Comparison of ENCODE assay signal across 7 mouse cellular contexts in the genomic region with DNA sequence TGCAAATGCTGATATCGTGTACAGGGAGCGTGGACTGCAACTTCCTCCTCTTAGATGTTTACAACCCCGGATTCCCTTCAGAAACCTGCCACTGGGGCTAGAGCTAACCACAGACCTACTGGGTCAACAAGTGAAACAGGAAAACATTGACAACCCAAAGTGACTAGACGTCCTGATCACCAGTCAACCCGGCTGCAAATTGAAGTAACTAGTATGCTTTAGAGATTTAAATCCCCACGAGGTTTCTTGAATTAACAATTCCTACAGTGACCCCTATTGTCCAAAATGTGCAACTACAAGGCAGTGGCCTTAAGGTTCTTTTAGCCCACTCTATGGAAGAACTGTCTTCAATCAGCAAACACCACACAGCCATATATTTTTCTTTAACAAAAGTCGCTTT. TPM values are rescaled to one million over a fixed set of nuclear protein-coding genes. Genes with fewer than 3 reads are reported as not detected.
A peak's percentile ranks its signal among the peaks of the same experiment; 100 is the strongest.
DNase-seq lines count a peak whose midpoint lies in the region; ATAC-seq and TF ChIP-seq lines count a peak whose summit lies in the region.

No protein-coding gene starts in this region.

- no peaks in the 10 kb centered on the region for H3K9me3 ChIP-seq in forebrain, embryonic 16.5 days (ENCODE audit: control insufficient read depth, low read length)
- no peaks in the 10 kb centered on the region for H3K9me3 ChIP-seq in intestine, embryonic 16.5 days (ENCODE audit: control insufficient read depth, low read length)
- H3K9me3 ChIP-seq in liver, postnatal 0 days (ENCODE audit: low read length): no peaks in the 10 kb centered on the region

- no peak for TF ChIP-seq EP300 in liver, postnatal 0 days (IDR thresholded peaks at IDR 0.05; ENCODE audit: low read depth)

- ATAC-seq in forebrain, embryonic 16.5 days: peak; percentile 45; the same call in 1 of the 2 replicates
- ATAC-seq in intestine, embryonic 16.5 days: peak; percentile 37
- ATAC-seq in liver, postnatal 0 days: peak; percentile 38; the same call in 1 of the 2 replicates

- DNase-seq in testis, postnatal 10 days (ENCODE audit: low spot score): peak; percentile 65
- no peak for DNase-seq in testis, postnatal 14 days (ENCODE audit: low spot score)
- DNase-seq in brain, embryonic 14.5 days (ENCODE audit: low read depth): peak; percentile 88
- DNase-seq in liver, postnatal 0 days: peak; percentile 56
- DNase-seq in retina, postnatal 7 days (ENCODE audit: low read depth, low spot score): peak; percentile 51

- no peak for TF ChIP-seq POLR2A in brain, embryonic 14.5 days (IDR thresholded peaks at IDR 0.05; ENCODE audit: borderline replicate concordance, extremely low read depth, insufficient read depth, insufficient read length, poor library complexity, severe bottlenecking)

- H3K4me1 ChIP-seq in forebrain, embryonic 16.5 days (replicated peaks; ENCODE audit: control insufficient read depth, insufficient read depth, low read length): no peaks in the 10 kb centered on the region
- no peaks in the 10 kb centered on the region for H3K4me1 ChIP-seq in intestine, embryonic 16.5 days (ENCODE audit: control insufficient read depth, insufficient read depth, low read length)
- H3K4me1 ChIP-seq in liver, postnatal 0 days (ENCODE audit: insufficient read depth): peaks cover 4% of the 10 kb centered on the region; the same call in 1 of the 2 replicates

- peak; percentile 49; the same call in 1 of the 2 replicates for TF ChIP-seq CTCF in brain, embryonic 14.5 days (IDR thresholded peaks at IDR 0.05; ENCODE audit: borderline replicate concordance, extremely low read depth, insufficient read depth, insufficient read length)
- TF ChIP-seq CTCF in liver, postnatal 0 days (IDR thresholded peaks at IDR 0.05; ENCODE audit: low read depth): peak; percentile 88

- H3K4me3 ChIP-seq in forebrain, embryonic 16.5 days (replicated peaks; ENCODE audit: low read length): no peak overlapping the region
- no peak overlapping the region for H3K4me3 ChIP-seq in intestine, embryonic 16.5 days (ENCODE audit: low read length)
- H3K4me3 ChIP-seq in liver, postnatal 0 days (ENCODE audit: low read depth, low read length): no peak overlapping the region

- H3K9ac ChIP-seq in forebrain, embryonic 16.5 days (replicated peaks; ENCODE audit: low read depth, low read length): no peak overlapping the region
- H3K9ac ChIP-seq in intestine, embryonic 16.5 days (ENCODE audit: low read depth, low read length): no peak overlapping the region; the same call in 1 of the 2 replicates
- no peak overlapping the region for H3K9ac ChIP-seq in liver, postnatal 0 days (replicated peaks)

- no peak overlapping the region for H3K27ac ChIP-seq in forebrain, embryonic 16.5 days (ENCODE audit: low read length)
- H3K27ac ChIP-seq in intestine, embryonic 16.5 days (ENCODE audit: low read length): no peak overlapping the region
- no peak overlapping the region for H3K27ac ChIP-seq in liver, postnatal 0 days (ENCODE audit: low read depth)

- H3K27me3 ChIP-seq in forebrain, embryonic 16.5 days (replicated peaks; ENCODE audit: control insufficient read depth, insufficient read depth, low read length): no peaks in the 10 kb centered on the region
- H3K27me3 ChIP-seq in intestine, embryonic 16.5 days (replicated peaks; ENCODE audit: control insufficient read depth, insufficient read depth, low read length): no peaks in the 10 kb centered on the region
- no peaks in the 10 kb centered on the region for H3K27me3 ChIP-seq in liver, postnatal 0 days (ENCODE audit: insufficient read depth, low read length)

- peak overlapping the region; percentile 30; the same call in 1 of the 2 replicates for H3K4me2 ChIP-seq in forebrain, embryonic 16.5 days (ENCODE audit: low read length)
- peak overlapping the region; percentile 38 for H3K4me2 ChIP-seq in intestine, embryonic 16.5 days (ENCODE audit: low read depth, low read length)
- H3K4me2 ChIP-seq in liver, postnatal 0 days (ENCODE audit: low read depth, low read length): peak overlapping the region; percentile 58

- H3K36me3 ChIP-seq in forebrain, embryonic 16.5 days (ENCODE audit: control insufficient read depth, insufficient read depth): no peaks in the 10 kb centered on the region
- H3K36me3 ChIP-seq in intestine, embryonic 16.5 days (ENCODE audit: control insufficient read depth, insufficient read depth, low read length): no peaks in the 10 kb centered on the region
- no peaks in the 10 kb centered on the region for H3K36me3 ChIP-seq in liver, postnatal 0 days (replicated peaks; ENCODE audit: insufficient read depth, low read length)

- 25% methylated on average over 7 of the region's 7 CpGs for WGBS in forebrain, embryonic 16.5 days
- 12% methylated on average over 7 of the region's 7 CpGs for WGBS in intestine, embryonic 16.5 days
- 4% methylated on average over 7 of the region's 7 CpGs for WGBS in liver, postnatal 0 days (ENCODE audit: insufficient replicate concordance)

RNA-seq across cellular contexts. Expression of gene Gstm4, which starts 16.7 kb away (rescaled TPM):
- polyA plus RNA-seq in brain, embryonic 14.5 days (2012; rRNA removed): 13.2 and 15.3 TPM in 2 replicates
- 15.2 and 15.9 TPM in 2 replicates for polyA plus RNA-seq in forebrain, embryonic 16.5 days (2015; fragmentation: Nextera tagmentation; extraction: Ambion mirVana)
- 47.9 and 49.2 TPM in 2 replicates for polyA plus RNA-seq in intestine, embryonic 16.5 days (2015; fragmentation: Nextera tagmentation; extraction: Ambion mirVana)
- polyA plus RNA-seq in liver, postnatal 0 days (2015; fragmentation: Nextera tagmentation; extraction: Ambion mirVana): 12.9 and 13.5 TPM in 2 replicates

RNA-seq across cellular contexts. Expression of gene Ampd2, which starts 25.0 kb away (rescaled TPM):
- polyA plus RNA-seq in brain, embryonic 14.5 days (2012; rRNA removed): 111 and 118 TPM in 2 replicates
- polyA plus RNA-seq in forebrain, embryonic 16.5 days (2015; fragmentation: Nextera tagmentation; extraction: Ambion mirVana): 55.7 and 64.3 TPM in 2 replicates
- polyA plus RNA-seq in intestine, embryonic 16.5 days (2015; fragmentation: Nextera tagmentation; extraction: Ambion mirVana): 46.9 and 48.9 TPM in 2 replicates
- polyA plus RNA-seq in liver, postnatal 0 days (2015; fragmentation: Nextera tagmentation; extraction: Ambion mirVana): 17.3 and 23.0 TPM in 2 replicates

RNA-seq across cellular contexts. Expression of gene Gnat2, which starts 31.2 kb away (rescaled TPM):
- 0.05 and 0.18 TPM in 2 replicates for polyA plus RNA-seq in brain, embryonic 14.5 days (2012; rRNA removed)
- polyA plus RNA-seq in forebrain, embryonic 16.5 days (2015; fragmentation: Nextera tagmentation; extraction: Ambion mirVana): 0.13 and 0.31 TPM in 2 replicates
- 1.9 and 2.7 TPM in 2 replicates for polyA plus RNA-seq in intestine, embryonic 16.5 days (2015; fragmentation: Nextera tagmentation; extraction: Ambion mirVana)
- polyA plus RNA-seq in liver, postnatal 0 days (2015; fragmentation: Nextera tagmentation; extraction: Ambion mirVana): 1.6 and 1.7 TPM in 2 replicates

RNA-seq across cellular contexts. Expression of gene Gstm1, which starts 43.6 kb away (rescaled TPM):
- 33.4 and 38.5 TPM in 2 replicates for polyA plus RNA-seq in brain, embryonic 14.5 days (2012; rRNA removed)
- 67.2 and 74.1 TPM in 2 replicates for polyA plus RNA-seq in forebrain, embryonic 16.5 days (2015; fragmentation: Nextera tagmentation; extraction: Ambion mirVana)
- polyA plus RNA-seq in intestine, embryonic 16.5 days (2015; fragmentation: Nextera tagmentation; extraction: Ambion mirVana): 327 and 376 TPM in 2 replicates
- polyA plus RNA-seq in liver, postnatal 0 days (2015; fragmentation: Nextera tagmentation; extraction: Ambion mirVana): 188 and 211 TPM in 2 replicates
